Mouse (Mus musculus) layer of hippocampus, adult 8-10 months (tissue): ENCODE measurements around the gene Zfp994. TPM values are rescaled to one million over a fixed set of nuclear protein-coding genes. Genes with fewer than 3 reads are reported as not detected.
"Not testable (repeated sequence)": the region's sequence is repeated elsewhere in the genome, so short reads cannot be mapped to it uniquely, and the experiment has no call there.

Experiments
- DNase-seq, 2 experiments: peaks; one replicate each; pipeline ENCODE4 v3.0.0; 2022; ENCODE audit warnings: low spot score in 2 of 2
- total RNA-seq, 4 experiments: library from RNA; stranded (reverse); gene quantifications; 2 replicates each; pipeline ENCODE4 v1.2.4; 2022

The Zfp994 gene
- 1 to 10 TPM; 5.3 to 6.2 (median 5.7) TPM for total RNA-seq

DNA sequence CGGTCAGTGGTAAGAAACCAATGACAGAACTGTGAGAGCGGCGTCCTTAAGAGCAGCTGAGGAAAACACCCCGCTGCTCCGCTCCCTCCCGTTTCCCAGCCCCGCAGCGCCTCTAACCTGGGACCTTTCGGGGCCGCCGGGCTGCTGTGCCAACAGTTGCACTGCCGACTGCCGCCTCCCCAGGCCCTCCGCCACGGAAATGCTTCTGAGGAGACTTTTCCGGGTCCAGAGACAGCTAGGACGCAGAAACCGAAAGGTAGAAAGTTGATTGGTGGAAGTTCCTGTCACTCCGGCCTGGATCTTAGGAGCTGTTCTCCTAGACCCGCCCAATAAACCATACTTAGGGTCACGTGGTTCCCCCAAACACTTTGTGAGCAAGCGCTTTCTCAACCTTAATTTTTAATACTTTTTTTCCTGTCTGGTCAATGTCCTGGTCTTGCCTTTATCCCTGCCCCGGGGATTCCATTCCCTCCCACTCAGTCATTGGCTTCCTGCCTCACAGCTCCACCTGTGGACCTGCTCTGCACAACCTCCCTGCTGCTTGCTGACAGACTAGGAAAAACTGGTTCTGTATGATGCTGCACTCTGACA, at the start of gene Zfp994:
TSS of gene Zfp994 (minus strand) at position 195 of the 591 bp plus-strand sequence.
- peak; percentile 94 to 97 for DNase-seq

DNA sequence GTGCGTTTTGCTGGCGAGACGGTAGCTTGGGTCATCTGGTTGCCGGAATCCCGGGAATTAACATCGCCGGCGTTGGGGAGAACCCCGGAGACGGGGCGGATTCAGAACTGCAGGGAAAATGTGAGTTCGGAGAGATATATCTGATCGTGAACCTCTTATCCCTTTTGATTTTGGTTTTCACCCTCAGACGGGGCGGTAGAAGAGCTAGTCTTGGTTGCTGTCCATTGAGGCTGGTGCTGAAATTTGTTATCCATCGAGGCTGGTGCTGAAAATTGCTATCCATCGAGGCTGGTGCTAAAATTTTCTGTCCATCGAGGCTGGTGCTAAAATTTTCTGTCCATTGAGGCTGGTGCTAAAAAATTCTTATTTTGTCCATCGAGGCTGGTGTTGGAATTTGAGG, 5.3 kb upstream of the Zfp994 start:
- not testable (repeated sequence) for DNase-seq

DNA sequence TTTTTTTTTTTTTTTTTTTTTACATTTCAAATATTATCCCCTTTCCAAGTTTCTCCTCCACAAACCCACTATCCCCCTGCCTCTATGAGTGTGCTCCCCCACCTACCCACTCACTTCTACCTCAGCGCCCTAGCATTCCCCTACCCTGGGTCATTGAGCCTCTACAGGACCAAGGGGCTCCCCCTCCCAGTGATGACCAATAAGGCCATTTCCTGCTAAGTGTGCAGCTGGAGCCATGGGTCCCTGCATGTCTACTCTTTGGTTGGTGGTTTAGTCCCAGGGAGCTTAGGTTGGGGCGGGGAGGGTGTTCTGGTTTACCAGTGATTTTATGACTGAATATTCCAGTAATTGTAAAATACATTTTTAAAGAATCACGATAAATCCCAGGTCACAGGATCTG, 401 bp downstream of the Zfp994 start:
- DNase-seq: not testable (repeated sequence)

DNA sequence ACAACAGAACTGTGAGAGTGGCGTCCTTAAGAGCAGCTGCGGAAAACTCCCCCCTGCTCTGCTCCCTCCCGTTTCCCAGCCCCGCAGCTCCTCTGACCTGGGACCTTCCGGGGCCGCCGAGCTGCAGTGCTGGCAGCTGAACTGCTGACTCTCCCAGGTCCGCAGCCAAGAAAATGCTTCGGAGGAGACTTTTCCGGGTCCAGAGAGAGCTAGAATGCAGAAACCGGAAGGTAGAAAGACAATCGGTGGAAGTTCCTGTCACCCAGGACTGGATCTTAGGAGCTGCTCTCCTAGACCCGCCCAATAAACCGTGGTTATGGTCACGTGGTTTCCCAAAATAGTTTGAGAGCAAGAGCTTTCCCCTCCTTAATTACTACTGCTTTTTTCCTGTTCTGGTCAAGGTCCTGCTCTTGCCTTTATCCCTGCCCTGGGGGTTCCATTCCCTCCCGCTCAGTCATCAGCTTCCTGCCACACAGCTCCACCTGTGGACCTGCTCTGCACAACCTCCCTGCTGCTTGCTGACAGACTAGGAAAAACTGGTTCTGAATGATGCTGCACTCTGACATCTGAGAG, 59.6 kb downstream of the Zfp994 start, which contains the start of gene Zfp947:
TSS of gene Zfp947 (minus strand) at position 469 of the 573 bp plus-strand sequence.
- peak; percentile 2 to 7 for DNase-seq

DNA sequence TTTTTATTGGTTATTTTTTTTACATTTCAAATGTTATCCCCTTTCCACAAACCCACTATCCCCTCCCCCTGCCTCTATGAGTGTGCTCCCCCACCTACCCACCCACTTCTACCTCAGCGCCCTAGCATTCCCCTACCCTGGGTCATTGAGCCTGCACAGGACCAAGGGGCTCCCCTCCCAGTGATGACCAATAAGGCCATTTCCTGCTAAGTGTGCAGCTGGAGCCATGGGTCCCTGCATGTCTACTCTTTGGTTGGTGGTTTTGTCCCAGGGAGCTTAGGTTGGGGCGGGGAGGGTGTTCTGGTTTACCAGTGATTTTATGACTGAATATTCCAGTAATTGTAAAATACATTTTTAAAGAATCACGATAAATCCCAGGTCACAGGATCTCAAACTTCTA, 60.1 kb downstream of the Zfp994 start:
- DNase-seq: not testable (repeated sequence)

DNA sequence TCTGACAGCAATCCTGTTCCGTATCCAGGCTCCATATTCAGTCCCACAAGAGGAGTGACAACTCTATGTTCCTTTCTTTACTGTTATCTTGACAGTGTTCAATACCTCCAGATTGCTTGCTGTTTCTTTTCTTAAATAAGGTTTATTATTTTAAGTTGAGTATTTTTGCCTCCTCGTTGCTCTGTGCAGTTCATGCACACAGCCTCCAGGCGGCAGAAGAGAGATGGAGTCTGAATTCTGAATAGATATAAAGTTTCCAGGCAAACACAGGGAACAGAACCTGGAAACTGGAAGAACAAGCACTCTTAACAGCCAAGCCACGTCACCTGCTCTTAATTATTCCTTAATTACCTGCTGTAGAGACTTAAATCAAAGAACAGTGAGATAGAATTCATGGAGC, 71.5 kb downstream of the Zfp994 start:
- not testable (repeated sequence) for DNase-seq

Other genes starting within 250 kb of the Zfp994 start
- under 1 TPM; 0.59 to 0.91 (median 0.86) TPM for gene Zfp947, start 59.4 kb downstream of the Zfp994 start, total RNA-seq
- gene CT030661.1, start 89.2 kb upstream of the Zfp994 start, total RNA-seq: 10 to 100 TPM; 10.9 to 12.7 (median 11.5) TPM
- gene Zfp944, start 135.8 kb upstream of the Zfp994 start, total RNA-seq: 10 to 100 TPM in 3 of 4 experiments, 1 to 10 TPM in 1; 9.3 to 10.9 (median 10.4) TPM
- gene Zfp758, start 135.8 kb upstream of the Zfp994 start, total RNA-seq: 10 to 100 TPM; 10.8 to 13.2 (median 12.0) TPM
- 10 to 100 TPM; 12.0 to 18.0 (median 12.8) TPM for gene Zfp946, start 198.6 kb upstream of the Zfp994 start, total RNA-seq